Mouse (Mus musculus) T-helper 2 cell (primary cell): ENCODE data around the gene Gmds.

Experiments
- in situ Hi-C: fragments of 300-600 bp; cut with MboI, MseI; formaldehyde crosslinking; loops from one replicate; pipeline ENCODE4 v1.15.1; 2025; ENCODE audit warnings: high pct_unique_total_duplicates

The Gmds gene

GRCm38 (mm10) chr13:32267184-32267775 lies 71.3 kb downstream of the Gmds start:
- in situ Hi-C loops = no loop called here

GRCm38 (mm10) chr13:32266721-32267120 lies 71.8 kb downstream of the Gmds start:
- in situ Hi-C loops = no loop called here

- in situ Hi-C loops = no loop called here
Observed at GRCm38 (mm10) chr13:32256121-32256520, 82.4 kb downstream of the Gmds start.

- in situ Hi-C loops = no loop called here
Observed at GRCm38 (mm10) chr13:32252276-32252675, 86.3 kb downstream of the Gmds start.

GRCm38 (mm10) chr13:32242200-32242599 lies 96.3 kb downstream of the Gmds start:
- in situ Hi-C loops = no loop called here

- in situ Hi-C loops = no loop called here
Observed at GRCm38 (mm10) chr13:32236269-32236678, 102.3 kb downstream of the Gmds start.

- in situ Hi-C loops = no loop called here
Observed at GRCm38 (mm10) chr13:32235046-32235445, 103.5 kb downstream of the Gmds start.

GRCm38 (mm10) chr13:32234019-32234418 lies 104.5 kb downstream of the Gmds start:
- in situ Hi-C loops = no loop called here

GRCm38 (mm10) chr13:32232391-32232790 lies 106.1 kb downstream of the Gmds start:
- in situ Hi-C loops = no loop called here

- in situ Hi-C loops = no loop called here
Observed at GRCm38 (mm10) chr13:32231956-32232355, 106.6 kb downstream of the Gmds start.

GRCm38 (mm10) chr13:32227874-32228562 lies 110.5 kb downstream of the Gmds start:
- in situ Hi-C loops = no loop called here

- in situ Hi-C loops = loop anchor here (5.0 kb wide), 1 partner anchor 415 kb away; no protein-coding TSS in a partner anchor
Observed at GRCm38 (mm10) chr13:32217647-32218046, 120.9 kb downstream of the Gmds start.

- in situ Hi-C loops = no loop called here
Observed at GRCm38 (mm10) chr13:32213702-32214452, 124.7 kb downstream of the Gmds start.

- in situ Hi-C loops = no loop called here
Observed at GRCm38 (mm10) chr13:32212125-32212524, 126.4 kb downstream of the Gmds start.

- in situ Hi-C loops = no loop called here
Observed at GRCm38 (mm10) chr13:32207172-32207908, 131.2 kb downstream of the Gmds start.

GRCm38 (mm10) chr13:32179906-32180305 lies 158.6 kb downstream of the Gmds start:
- in situ Hi-C loops = no loop called here

GRCm38 (mm10) chr13:32178682-32179081 lies 159.9 kb downstream of the Gmds start:
- in situ Hi-C loops = no loop called here

GRCm38 (mm10) chr13:32177852-32178453 lies 160.6 kb downstream of the Gmds start:
- in situ Hi-C loops = no loop called here

- in situ Hi-C loops = no loop called here
Observed at GRCm38 (mm10) chr13:32175028-32175427, 163.5 kb downstream of the Gmds start.

- in situ Hi-C loops = no loop called here
Observed at GRCm38 (mm10) chr13:32169173-32169572, 169.4 kb downstream of the Gmds start.

- in situ Hi-C loops = no loop called here
Observed at GRCm38 (mm10) chr13:32167806-32168205, 170.7 kb downstream of the Gmds start.

- in situ Hi-C loops = no loop called here
Observed at GRCm38 (mm10) chr13:32165581-32165980, 173.0 kb downstream of the Gmds start.
